Mouse (Mus musculus) brown adipose tissue, adult 24 weeks (tissue): Measurements from ENCODE around the gene Atrn. TPM values are rescaled to one million over a fixed set of nuclear protein-coding genes. Genes with fewer than 3 reads are reported as not detected.
"Not testable (repeated sequence)": the region's sequence is repeated elsewhere in the genome, so short reads cannot be mapped to it uniquely, and the experiment has no call there.

ENCODE experiments used
- H3K27ac ChIP-seq: fragments of 200-500 bp; replicated peaks from 2 replicates; pipeline ENCODE4 v1.5.1; 2012; ENCODE audit warnings: low read depth, mild to moderate bottlenecking, low read length
- H3K4me1 ChIP-seq: fragments of 200-500 bp; 2 replicates; pipeline ENCODE4 v1.6.1; 2012; ENCODE audit warnings: low read length, mixed read lengths; ENCODE audit not compliant: control insufficient read depth, insufficient read depth, insufficient read length
- H3K4me3 ChIP-seq: fragments of 200-500 bp; 2 replicates; pipeline ENCODE4 v1.5.1; 2012; ENCODE audit warnings: low read depth, mild to moderate bottlenecking, low read length, moderate library complexity; ENCODE audit not compliant: insufficient read depth
- polyA plus RNA-seq: library from polyadenylated mRNA; stranded (reverse); fragments of >200 nt; gene quantifications from 2 replicates; pipeline ENCODE4 v1.2.4, GENCODE M21; 2012; ENCODE audit not compliant: missing spikeins, insufficient read depth, insufficient read length

Atrn gene
- polyA plus RNA-seq, 1 experiment = 9.0 TPM

- Histone ChIP-seq H3K4me3 (no peak overlapping the region), H3K4me1 (no peaks in the 10 kb centered on the region), H3K27ac (no peak overlapping the region)
Observed at GRCm38 (mm10) chr2:130979138-130979537, 72.8 kb downstream of the Atrn start.

- Histone ChIP-seq H3K4me3 (no peak overlapping the region), H3K27ac (no peak overlapping the region), H3K4me1 (no peaks in the 10 kb centered on the region)
Observed at GRCm38 (mm10) chr2:130992818-130993217, 86.5 kb downstream of the Atrn start.

GRCm38 (mm10) chr2:131009123-131009522, 102.8 kb downstream of the Atrn start:
- peaks cover 5% of the 10 kb centered on the region; the same call in 1 of the 2 replicates for H3K4me1 ChIP-seq
- no peak overlapping the region for H3K4me3 ChIP-seq
- H3K27ac ChIP-seq = no peak overlapping the region

GRCm38 (mm10) chr2:131010566-131010965, 104.3 kb downstream of the Atrn start:
- no peak overlapping the region for H3K4me3 ChIP-seq
- peaks cover 5% of the 10 kb centered on the region; the same call in 1 of the 2 replicates for H3K4me1 ChIP-seq
- H3K27ac ChIP-seq = peak overlapping the region; percentile 54; the same call in 1 of the 2 replicates

GRCm38 (mm10) chr2:131025230-131025629, 118.9 kb downstream of the Atrn start:
- Histone ChIP-seq H3K4me3 (no peak overlapping the region), H3K27ac (no peak overlapping the region), H3K4me1 (peaks cover 6% of the 10 kb centered on the region; the same call in 1 of the 2 replicates)

- Histone ChIP-seq H3K27ac (no peak overlapping the region), H3K4me1 (peaks cover 8% of the 10 kb centered on the region; the same call in 1 of the 2 replicates), H3K4me3 (no peak overlapping the region)
Observed at GRCm38 (mm10) chr2:131026941-131027340, 120.6 kb downstream of the Atrn start.

- H3K4me1 ChIP-seq = peaks cover 8% of the 10 kb centered on the region; the same call in 1 of the 2 replicates
- no peak overlapping the region for H3K4me3 ChIP-seq
- H3K27ac ChIP-seq = peak overlapping the region; percentile 56; the same call in 1 of the 2 replicates
Observed at GRCm38 (mm10) chr2:131029065-131029935, 123.0 kb downstream of the Atrn start.

GRCm38 (mm10) chr2:131030561-131030960, 124.3 kb downstream of the Atrn start:
- H3K4me3 ChIP-seq = no peak overlapping the region
- H3K4me1 ChIP-seq = peaks cover 8% of the 10 kb centered on the region; the same call in 1 of the 2 replicates
- H3K27ac ChIP-seq = no peak overlapping the region

- Histone ChIP-seq H3K4me1 (peaks cover 8% of the 10 kb centered on the region; the same call in 1 of the 2 replicates), H3K4me3 (no peak overlapping the region), H3K27ac (no peak overlapping the region)
Observed at GRCm38 (mm10) chr2:131030998-131031397, 124.7 kb downstream of the Atrn start.

- H3K4me1 ChIP-seq, H3K27ac ChIP-seq, H3K4me3 ChIP-seq: not testable (repeated sequence)
Observed at GRCm38 (mm10) chr2:131031406-131031805, 125.1 kb downstream of the Atrn start.

GRCm38 (mm10) chr2:131036343-131036742, 130.0 kb downstream of the Atrn start:
- no peak overlapping the region for H3K27ac ChIP-seq
- no peak overlapping the region for H3K4me3 ChIP-seq
- H3K4me1 ChIP-seq = peaks cover 4% of the 10 kb centered on the region; the same call in 1 of the 2 replicates

GRCm38 (mm10) chr2:131036757-131037156, 130.5 kb downstream of the Atrn start:
- Histone ChIP-seq H3K27ac (no peak overlapping the region), H3K4me3 (no peak overlapping the region), H3K4me1 (peaks cover 4% of the 10 kb centered on the region; the same call in 1 of the 2 replicates)

- Histone ChIP-seq H3K4me3 (no peak overlapping the region), H3K27ac (no peak overlapping the region), H3K4me1 (peaks cover 4% of the 10 kb centered on the region; the same call in 1 of the 2 replicates)
Observed at GRCm38 (mm10) chr2:131037226-131037990, 131.1 kb downstream of the Atrn start.

- peaks cover 4% of the 10 kb centered on the region; the same call in 1 of the 2 replicates for H3K4me1 ChIP-seq
- no peak overlapping the region for H3K27ac ChIP-seq
- no peak overlapping the region for H3K4me3 ChIP-seq
Observed at GRCm38 (mm10) chr2:131038197-131038596, 131.9 kb downstream of the Atrn start.

GRCm38 (mm10) chr2:131038675-131039074, 132.4 kb downstream of the Atrn start:
- no peak overlapping the region for H3K27ac ChIP-seq
- no peak overlapping the region for H3K4me3 ChIP-seq
- H3K4me1 ChIP-seq = peaks cover 4% of the 10 kb centered on the region; the same call in 1 of the 2 replicates
